Mouse (Mus musculus) midbrain, embryonic 14.5 days (tissue): ENCODE results near the gene Hnrnpa2b1. TPM values are rescaled to one million over a fixed set of nuclear protein-coding genes. Genes with fewer than 3 reads are reported as not detected.
"Not testable (repeated sequence)": the region's sequence is repeated elsewhere in the genome, so short reads cannot be mapped to it uniquely, and the experiment has no call there.

Source experiments
- ATAC-seq: fragments of 200-750 bp; cut with Nextera tagmentation; 2 replicates; pipeline ENCODE4 v1.8.0; 2017; ENCODE audit warnings: moderate number of reproducible peaks, moderate library complexity; ENCODE audit not compliant: low FRiP score, low TSS enrichment
- DNase-seq: peaks from one replicate; pipeline ENCODE4 v3.0.0-alpha.2; 2015
- H3K27ac ChIP-seq: fragments of 300-500 bp; sonication (generic); replicated peaks from 2 replicates; pipeline ENCODE4 v1.5.1; 2014; ENCODE audit warnings: mild to moderate bottlenecking, low read depth, low read length, moderate library complexity
- H3K27me3 ChIP-seq: fragments of 300-500 bp; sonication (generic); 2 replicates; pipeline ENCODE4 v1.6.1; 2014; ENCODE audit warnings: low read length, control low read depth, mixed read lengths; ENCODE audit not compliant: control insufficient read depth, insufficient read depth
- H3K36me3 ChIP-seq: fragments of 300-500 bp; sonication (generic); 2 replicates; pipeline ENCODE4 v1.6.1; 2014; ENCODE audit warnings: low read length, control low read depth; ENCODE audit not compliant: control insufficient read depth, insufficient read depth
- H3K4me1 ChIP-seq: fragments of 300-500 bp; sonication (generic); 2 replicates; pipeline ENCODE4 v1.6.1; 2014; ENCODE audit warnings: mild to moderate bottlenecking, antibody characterized with exemption, low read length, control low read depth; ENCODE audit not compliant: control insufficient read depth, insufficient read depth
- H3K4me2 ChIP-seq: fragments of 300-500 bp; sonication (generic); 2 replicates; pipeline ENCODE4 v1.6.1; 2014; ENCODE audit warnings: mild to moderate bottlenecking, low read length, moderate library complexity
- H3K4me3 ChIP-seq: fragments of 300-500 bp; sonication (generic); replicated peaks from 2 replicates; pipeline ENCODE4 v1.5.1; 2014; ENCODE audit warnings: low read depth, low read length
- H3K9ac ChIP-seq: fragments of 300-500 bp; sonication (generic); replicated peaks from 2 replicates; pipeline ENCODE4 v1.6.1; 2014; ENCODE audit warnings: mild to moderate bottlenecking, low read length, moderate library complexity
- H3K9me3 ChIP-seq: fragments of 300-500 bp; sonication (generic); 2 replicates; pipeline ENCODE4 v1.6.1; 2016; ENCODE audit warnings: low read length, control low read depth, mixed read lengths; ENCODE audit not compliant: control insufficient read depth
- WGBS: fragments of 180-500 bp; shearing (Covaris S2); extraction: QIAGEN DNeasy Blood & Tissue Kit; methylation state at CpG from one replicate; pipeline ENCODE4 v1.1.7; 2014; 5-methylcytosine and 5-hydroxymethylcytosine counted together
- polyA plus RNA-seq: library from polyadenylated mRNA; unstranded; fragments of >200 nt; fragmentation: Nextera tagmentation; extraction: Ambion mirVana; gene quantifications from 2 replicates; pipeline ENCODE4 v1.2.1, GENCODE M21; 2014

Hnrnpa2b1 gene
- polyA plus RNA-seq, 1 experiment from 2014 or later = 918 TPM

GRCm38 (mm10) chr6:51497321-51498111 is 27.8 kb upstream of the Hnrnpa2b1 start:
- WGBS = 78% methylated on average over 8 of the region's 8 CpGs
- DNase-seq (no peak), ATAC-seq (no peak)
- Histone ChIP-seq H3K9me3 (no peaks in the 10 kb centered on the region), H3K4me3 (no peak overlapping the region), H3K4me2 (no peak overlapping the region), H3K27ac (no peak overlapping the region), H3K4me1 (no peaks in the 10 kb centered on the region), H3K9ac (no peak overlapping the region), H3K27me3 (no peaks in the 10 kb centered on the region), H3K36me3 (no peaks in the 10 kb centered on the region)

GRCm38 (mm10) chr6:51489787-51490186 is 20.1 kb upstream of the Hnrnpa2b1 start:
- ATAC-seq = no peak
- H3K9me3 ChIP-seq = no peaks in the 10 kb centered on the region
- no peaks in the 10 kb centered on the region for H3K36me3 ChIP-seq
- no peaks in the 10 kb centered on the region for H3K27me3 ChIP-seq
- H3K4me2 ChIP-seq = no peak overlapping the region
- 73% methylated on average over 2 of the region's 2 CpGs for WGBS
- no peak overlapping the region for H3K27ac ChIP-seq
- H3K4me1 ChIP-seq = no peaks in the 10 kb centered on the region
- H3K4me3 ChIP-seq = no peak overlapping the region
- H3K9ac ChIP-seq = no peak overlapping the region
- no peak for DNase-seq

- H3K27me3 ChIP-seq = no peaks in the 10 kb centered on the region
- DNase-seq = no peak
- no peak overlapping the region for H3K9ac ChIP-seq
- no peaks in the 10 kb centered on the region for H3K4me1 ChIP-seq
- ATAC-seq = no peak
- WGBS = 93% methylated on average over 5 of the region's 5 CpGs
- no peaks in the 10 kb centered on the region for H3K9me3 ChIP-seq
- peaks cover 17% of the 10 kb centered on the region for H3K36me3 ChIP-seq
- no peak overlapping the region for H3K4me3 ChIP-seq
- no peak overlapping the region for H3K27ac ChIP-seq
- no peak overlapping the region for H3K4me2 ChIP-seq
Observed at GRCm38 (mm10) chr6:51486731-51487130, 17.0 kb upstream of the Hnrnpa2b1 start.

GRCm38 (mm10) chr6:51486076-51486710 is 16.5 kb upstream of the Hnrnpa2b1 start:
- H3K9ac ChIP-seq = no peak overlapping the region
- H3K4me2 ChIP-seq = no peak overlapping the region
- H3K27me3 ChIP-seq = no peaks in the 10 kb centered on the region
- WGBS = 79% methylated on average over 7 of the region's 7 CpGs
- H3K27ac ChIP-seq = no peak overlapping the region
- DNase-seq (no peak), ATAC-seq (no peak)
- no peaks in the 10 kb centered on the region for H3K9me3 ChIP-seq
- no peak overlapping the region for H3K4me3 ChIP-seq
- no peaks in the 10 kb centered on the region for H3K4me1 ChIP-seq
- H3K36me3 ChIP-seq = peaks cover 22% of the 10 kb centered on the region

GRCm38 (mm10) chr6:51485646-51486045 is 16.0 kb upstream of the Hnrnpa2b1 start:
- H3K4me2 ChIP-seq = no peak overlapping the region
- ATAC-seq (no peak), DNase-seq (no peak)
- no peak overlapping the region for H3K27ac ChIP-seq
- WGBS = 74% methylated on average over 2 of the region's 2 CpGs
- no peak overlapping the region for H3K9ac ChIP-seq
- no peaks in the 10 kb centered on the region for H3K27me3 ChIP-seq
- no peak overlapping the region for H3K4me3 ChIP-seq
- no peaks in the 10 kb centered on the region for H3K9me3 ChIP-seq
- H3K4me1 ChIP-seq = no peaks in the 10 kb centered on the region
- peaks cover 28% of the 10 kb centered on the region for H3K36me3 ChIP-seq

- not testable (repeated sequence) for DNase-seq
Observed at GRCm38 (mm10) chr6:51484556-51484955, 14.9 kb upstream of the Hnrnpa2b1 start.

GRCm38 (mm10) chr6:51483861-51484260 is 14.2 kb upstream of the Hnrnpa2b1 start:
- H3K36me3 ChIP-seq = peaks cover 46% of the 10 kb centered on the region
- H3K27ac ChIP-seq = no peak overlapping the region
- 95% methylated on average over 3 of the region's 3 CpGs for WGBS

More at GRCm38 (mm10) chr6:51484556-51484955, 14.9 kb upstream of the Hnrnpa2b1 start:
- H3K4me3 ChIP-seq, H3K4me1 ChIP-seq, H3K27ac ChIP-seq, H3K27me3 ChIP-seq, H3K9ac ChIP-seq, H3K4me2 ChIP-seq, ATAC-seq, H3K9me3 ChIP-seq: not testable (repeated sequence)
- peaks cover 39% of the 10 kb centered on the region for H3K36me3 ChIP-seq
- 92% methylated on average over 8 of the region's 8 CpGs for WGBS

GRCm38 (mm10) chr6:51481548-51481947 is 11.9 kb upstream of the Hnrnpa2b1 start:
- Histone ChIP-seq H3K4me2 (no peak overlapping the region), H3K4me1 (no peaks in the 10 kb centered on the region), H3K9me3 (no peaks in the 10 kb centered on the region), H3K27me3 (no peaks in the 10 kb centered on the region), H3K4me3 (no peak overlapping the region), H3K9ac (no peak overlapping the region), H3K36me3 (peaks cover 62% of the 10 kb centered on the region), H3K27ac (no peak overlapping the region)
- ATAC-seq (no peak), DNase-seq (no peak)
- WGBS = 95% methylated on average over 8 of the region's 8 CpGs

More at GRCm38 (mm10) chr6:51483861-51484260, 14.2 kb upstream of the Hnrnpa2b1 start:
- no peaks in the 10 kb centered on the region for H3K9me3 ChIP-seq
- ATAC-seq = no peak
- no peak overlapping the region for H3K4me2 ChIP-seq
- no peaks in the 10 kb centered on the region for H3K27me3 ChIP-seq
- H3K4me3 ChIP-seq = no peak overlapping the region
- no peaks in the 10 kb centered on the region for H3K4me1 ChIP-seq
- no peak overlapping the region for H3K9ac ChIP-seq
- no peak for DNase-seq
